Mouse (Mus musculus) midbrain, embryonic 15.5 days (tissue): ENCODE measurements around the gene Prrg1. TPM values are rescaled to one million over a fixed set of nuclear protein-coding genes. Genes with fewer than 3 reads are reported as not detected.
"Not testable (repeated sequence)": the region's sequence is repeated elsewhere in the genome, so short reads cannot be mapped to it uniquely, and the experiment has no call there.

Experiments used
- ATAC-seq: fragments of 200-750 bp; cut with Nextera tagmentation; replicated peaks from 2 replicates; pipeline ENCODE4 v1.8.0; 2017; ENCODE audit warnings: moderate TSS enrichment
- H3K27ac ChIP-seq: fragments of 300-500 bp; sonication (generic); 2 replicates; pipeline ENCODE4 v1.5.1; 2015; ENCODE audit warnings: mild to moderate bottlenecking, inconsistent platforms
- H3K27me3 ChIP-seq: fragments of 300-500 bp; sonication (generic); replicated peaks from 2 replicates; pipeline ENCODE4 v1.6.1; 2015; ENCODE audit warnings: inconsistent platforms
- H3K36me3 ChIP-seq: fragments of 300-500 bp; sonication (generic); replicated peaks from 2 replicates; pipeline ENCODE4 v1.6.1; 2015; ENCODE audit warnings: inconsistent platforms
- H3K4me1 ChIP-seq: fragments of 300-500 bp; sonication (generic); 2 replicates; pipeline ENCODE4 v1.6.1; 2015; ENCODE audit warnings: inconsistent platforms
- H3K4me2 ChIP-seq: fragments of 300-500 bp; sonication (generic); 2 replicates; pipeline ENCODE4 v1.6.1; 2015; ENCODE audit warnings: inconsistent platforms, mild to moderate bottlenecking, moderate library complexity
- H3K4me3 ChIP-seq: fragments of 300-500 bp; sonication (generic); 2 replicates; pipeline ENCODE4 v1.5.1; 2015; ENCODE audit warnings: mild to moderate bottlenecking, inconsistent platforms
- H3K9ac ChIP-seq: fragments of 300-500 bp; sonication (generic); 2 replicates; pipeline ENCODE4 v1.6.1; 2015; ENCODE audit warnings: mild to moderate bottlenecking, inconsistent platforms
- H3K9me3 ChIP-seq: fragments of 300-500 bp; sonication (generic); 2 replicates; pipeline ENCODE4 v1.6.1; 2016; ENCODE audit warnings: inconsistent platforms
- WGBS: fragments of 180-500 bp; shearing (Covaris S2); methylation state at CpG from one replicate; pipeline ENCODE4 v1.1.7; 2015; ENCODE audit warnings: mixed read lengths; 5-methylcytosine and 5-hydroxymethylcytosine counted together
- polyA plus RNA-seq: library from polyadenylated mRNA; unstranded; fragments of >200 nt; fragmentation: Nextera tagmentation; extraction: Ambion mirVana; gene quantifications from 2 replicates; pipeline ENCODE4 v1.2.1, GENCODE M21; 2015

Gene Prrg1
- polyA plus RNA-seq, 1 experiment from 2014 or later, result 5.0 TPM

DNA sequence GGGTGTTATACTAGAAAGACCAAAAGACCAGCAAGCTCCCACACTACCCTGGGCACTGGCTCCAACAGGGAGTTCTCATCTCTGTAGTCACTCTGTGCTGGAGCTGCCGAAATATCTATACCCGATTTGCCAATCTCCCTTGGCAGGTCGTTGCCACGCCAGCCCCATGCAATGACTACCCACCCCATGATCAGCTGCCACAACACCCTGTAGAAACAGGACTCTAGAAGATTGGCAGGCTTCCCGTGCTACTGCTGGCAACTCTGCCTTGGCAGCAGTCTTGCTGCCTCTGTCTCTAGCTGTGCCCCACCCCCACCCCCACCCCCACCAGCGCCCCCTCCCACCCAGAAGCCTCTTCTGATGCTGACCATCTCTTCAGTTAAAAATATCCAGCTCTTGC lies 149.3 kb downstream of the Prrg1 start:
- WGBS, result 78% methylated on average over 6 of the region's 6 CpGs
- no peak overlapping the region for H3K4me3 ChIP-seq
- no peak overlapping the region for H3K27ac ChIP-seq
- no peak for ATAC-seq
- H3K4me1 ChIP-seq, result no peaks in the 10 kb centered on the region
- H3K36me3 ChIP-seq, result no peaks in the 10 kb centered on the region
- no peaks in the 10 kb centered on the region for H3K9me3 ChIP-seq
- H3K9ac ChIP-seq, result no peak overlapping the region
- no peak overlapping the region for H3K4me2 ChIP-seq
- no peaks in the 10 kb centered on the region for H3K27me3 ChIP-seq

DNA sequence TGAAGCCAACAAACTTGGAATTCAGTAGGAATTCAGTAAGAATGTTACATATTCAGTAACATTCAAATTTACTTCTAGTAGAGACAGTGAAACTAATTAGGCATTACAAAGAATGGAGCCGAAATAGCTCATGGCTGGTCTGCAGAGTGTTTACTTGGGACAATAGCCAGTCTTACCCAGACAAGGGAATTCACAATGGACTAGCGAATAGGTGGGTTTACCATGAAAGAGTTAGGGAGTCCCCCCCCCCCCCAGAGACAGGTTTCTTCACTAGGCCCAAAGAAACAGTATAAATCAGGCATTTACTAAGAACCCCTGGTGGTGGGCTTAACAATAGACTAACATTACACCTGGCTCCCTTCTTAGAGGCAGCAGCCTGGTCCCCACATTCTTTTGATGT lies 180.3 kb downstream of the Prrg1 start:
- not testable (repeated sequence) for H3K4me2 ChIP-seq, H3K27me3 ChIP-seq, ATAC-seq, H3K4me3 ChIP-seq, H3K27ac ChIP-seq, H3K9me3 ChIP-seq, H3K36me3 ChIP-seq, H3K4me1 ChIP-seq, H3K9ac ChIP-seq
- WGBS, result 79% methylated on average over 2 of the region's 2 CpGs

Other genes with a start within 250 kb of the Prrg1 start
- not detected in 2 replicates for gene 4930480E11Rik, start 214.3 kb downstream of the Prrg1 start, polyA plus RNA-seq
- not detected in 2 replicates for gene Fam47c, start 153.9 kb upstream of the Prrg1 start, polyA plus RNA-seq